Mouse (Mus musculus): ENCODE measurements around the gene Slc2a9. TPM values are rescaled to one million over a fixed set of nuclear protein-coding genes. Genes with fewer than 3 reads are reported as not detected.

The Slc2a9 gene
- total RNA-seq, 2 experiments from 2014 or later = 0.51 TPM; not detected in 1

- no peak for ATAC-seq (replicated peaks; ENCODE audit: low FRiP score, poor library complexity, severe bottlenecking)
Observed at GRCm38 (mm10) chr5:38477731-38478445, 25.1 kb downstream of the Slc2a9 start.

- no peak for ATAC-seq (replicated peaks; ENCODE audit: low FRiP score, poor library complexity, severe bottlenecking)
Observed at GRCm38 (mm10) chr5:38476861-38477565, 25.9 kb downstream of the Slc2a9 start.

- no peak for ATAC-seq (replicated peaks; ENCODE audit: low FRiP score, poor library complexity, severe bottlenecking)
Observed at GRCm38 (mm10) chr5:38470881-38471280, 32.1 kb downstream of the Slc2a9 start.

DNA sequence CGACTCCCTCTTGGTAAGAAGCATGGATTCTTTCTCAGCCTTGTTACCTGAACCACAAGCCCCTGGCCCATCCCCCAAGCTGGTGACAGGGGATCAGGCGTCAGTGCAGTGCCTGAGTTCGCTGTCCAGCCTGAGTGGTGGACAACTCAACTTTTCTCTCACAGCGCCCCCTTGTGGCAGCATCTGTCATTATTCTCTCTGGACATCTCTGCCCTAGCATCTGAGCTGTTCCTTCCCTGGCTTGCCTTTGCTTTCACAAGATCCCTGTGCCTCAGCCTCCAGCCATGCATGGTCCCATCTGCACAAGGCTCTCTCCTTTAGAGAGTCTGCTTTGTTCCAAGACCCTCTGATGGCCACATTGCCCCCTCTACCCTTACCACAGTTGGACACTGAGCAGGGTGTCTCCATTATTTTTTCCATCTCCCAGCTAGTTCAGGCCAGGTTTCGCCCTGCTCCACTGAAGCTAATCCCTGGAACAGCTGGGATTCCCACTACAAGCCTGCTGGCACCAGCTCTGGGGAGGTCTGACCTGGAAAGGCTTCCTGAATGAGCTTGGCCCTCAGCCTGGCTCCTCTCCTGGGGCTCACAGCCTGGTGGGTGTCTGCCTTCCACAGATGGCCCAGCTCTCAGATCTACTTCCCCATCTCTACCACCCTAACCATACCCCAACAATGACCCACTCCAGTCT, 32.9 kb downstream of the Slc2a9 start:
- peak; percentile 55; the same call in 1 of the 2 replicates for ATAC-seq (replicated peaks; ENCODE audit: low FRiP score, poor library complexity, severe bottlenecking)

DNA sequence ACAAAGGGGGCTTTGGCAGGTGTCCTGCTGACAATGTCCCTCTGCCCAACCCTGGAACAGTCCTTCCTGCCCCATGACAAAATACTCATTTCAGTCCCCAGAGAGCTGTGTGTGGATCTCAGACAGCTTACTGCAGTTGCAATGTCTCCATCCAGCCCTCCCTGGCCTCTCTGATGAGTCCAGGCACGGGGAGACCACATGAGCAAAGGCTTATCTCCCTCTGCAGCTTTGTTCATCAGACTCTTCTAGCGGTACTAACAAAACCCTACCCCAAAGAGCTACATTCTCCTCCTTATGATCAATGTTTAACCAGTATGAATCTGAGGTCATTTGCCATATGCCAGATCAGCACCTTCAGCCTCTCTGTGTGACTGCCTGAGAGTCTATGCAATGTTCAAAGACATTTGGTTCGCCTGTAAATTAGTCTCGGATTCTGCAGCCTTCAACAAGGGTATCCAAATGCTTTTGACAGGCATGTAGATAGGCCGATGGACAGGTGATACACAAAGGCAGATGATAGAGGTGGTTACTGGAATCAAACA, 36.3 kb downstream of the Slc2a9 start:
- no peak for ATAC-seq (replicated peaks; ENCODE audit: low FRiP score, poor library complexity, severe bottlenecking)

DNA sequence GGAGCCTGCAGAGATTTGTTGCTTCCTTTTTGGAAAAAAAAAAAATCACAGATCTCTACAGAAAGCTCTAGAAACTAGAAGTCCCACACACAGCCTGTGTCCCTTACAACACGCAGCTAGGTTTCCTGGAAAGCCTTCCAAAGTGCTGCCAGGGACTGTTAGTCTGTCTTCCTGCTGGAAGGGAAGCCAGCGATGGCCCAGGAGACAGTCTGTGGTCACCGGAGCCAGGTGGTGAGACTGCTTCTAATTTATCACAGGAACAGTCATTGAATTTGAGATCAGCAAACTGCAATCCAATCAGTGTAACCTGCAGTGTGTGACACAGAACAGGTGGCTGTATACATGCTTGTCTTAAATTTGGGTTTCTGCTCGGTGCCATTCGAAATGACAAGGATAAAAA, 41.7 kb downstream of the Slc2a9 start:
- ATAC-seq (replicated peaks; ENCODE audit: low FRiP score, poor library complexity, severe bottlenecking) = no peak

DNA sequence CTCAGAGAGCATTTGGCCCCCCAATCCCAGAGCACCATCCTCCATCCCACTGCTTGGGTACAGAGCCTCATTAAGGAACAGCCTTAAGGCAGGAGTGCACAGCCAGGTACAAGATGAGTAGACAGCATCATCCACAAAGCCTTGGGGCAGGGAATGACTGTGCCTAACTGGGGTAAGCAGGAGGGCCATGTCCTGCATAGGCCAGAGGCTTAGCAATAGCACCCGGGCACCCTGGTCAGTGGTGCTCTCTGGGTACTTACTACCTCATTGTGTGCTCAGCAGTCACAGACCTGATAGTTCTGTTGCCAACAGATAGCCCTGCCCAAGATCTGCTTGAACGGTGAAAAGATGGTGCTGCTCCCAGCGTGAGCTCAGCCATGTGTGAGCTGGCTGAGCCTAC, 52.0 kb downstream of the Slc2a9 start:
- ATAC-seq (replicated peaks; ENCODE audit: low FRiP score, poor library complexity, severe bottlenecking) = no peak

GRCm38 (mm10) chr5:38449607-38450006, 53.3 kb downstream of the Slc2a9 start:
- no peak for ATAC-seq (replicated peaks; ENCODE audit: low FRiP score, poor library complexity, severe bottlenecking)

DNA sequence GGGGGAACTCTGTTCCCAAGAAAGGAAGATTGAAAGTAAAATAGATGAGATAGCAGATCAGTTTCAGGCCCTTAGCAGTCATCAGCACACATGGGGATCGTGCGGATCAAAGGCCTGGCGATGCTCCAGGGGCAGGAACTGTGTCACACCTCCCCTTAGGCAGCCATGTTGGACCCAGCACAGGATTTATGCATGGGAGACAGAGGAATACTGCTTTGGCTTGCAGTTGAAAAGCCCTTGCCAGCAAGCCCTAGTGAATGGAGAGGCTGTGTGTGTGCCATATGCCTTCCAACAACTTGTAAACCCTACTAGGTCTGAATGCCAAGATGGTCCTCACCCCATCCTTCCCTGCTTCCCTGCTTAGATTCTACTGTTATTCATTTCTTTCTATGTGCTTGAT, 54.8 kb downstream of the Slc2a9 start:
- ATAC-seq (replicated peaks; ENCODE audit: low FRiP score, poor library complexity, severe bottlenecking) = no peak

DNA sequence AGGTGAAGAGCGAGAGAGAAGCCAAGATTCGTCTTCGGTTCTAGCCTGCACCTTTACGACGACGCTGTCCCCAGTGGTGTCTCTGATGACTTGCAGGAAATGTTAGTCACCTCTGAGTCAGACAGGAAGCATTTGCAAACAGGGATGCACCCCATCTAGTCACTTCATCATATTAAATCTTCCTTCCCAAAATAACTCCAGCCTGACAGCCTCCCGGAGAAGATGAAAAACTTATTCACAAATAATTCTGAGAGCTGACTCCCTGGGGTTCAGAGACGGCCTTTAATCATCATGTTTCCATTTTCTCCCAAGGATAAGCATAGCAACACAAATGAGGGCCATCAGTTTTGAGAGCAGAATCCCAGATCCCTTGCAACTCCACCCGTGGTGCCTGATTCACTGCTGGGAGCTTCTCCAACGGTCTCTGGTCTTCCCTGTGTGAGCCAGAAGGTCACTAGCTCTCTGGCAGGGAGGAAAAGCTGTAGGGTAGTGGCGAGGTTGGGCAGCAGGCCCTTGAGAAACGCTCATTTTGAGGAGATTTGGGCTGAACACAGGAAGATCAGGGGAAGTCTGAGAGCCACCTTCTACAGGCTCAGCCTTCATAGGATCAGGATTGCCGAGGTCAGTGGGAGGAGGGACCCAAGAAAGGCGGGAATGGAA, 56.5 kb downstream of the Slc2a9 start:
- ATAC-seq (replicated peaks; ENCODE audit: low FRiP score, poor library complexity, severe bottlenecking) = no peak

DNA sequence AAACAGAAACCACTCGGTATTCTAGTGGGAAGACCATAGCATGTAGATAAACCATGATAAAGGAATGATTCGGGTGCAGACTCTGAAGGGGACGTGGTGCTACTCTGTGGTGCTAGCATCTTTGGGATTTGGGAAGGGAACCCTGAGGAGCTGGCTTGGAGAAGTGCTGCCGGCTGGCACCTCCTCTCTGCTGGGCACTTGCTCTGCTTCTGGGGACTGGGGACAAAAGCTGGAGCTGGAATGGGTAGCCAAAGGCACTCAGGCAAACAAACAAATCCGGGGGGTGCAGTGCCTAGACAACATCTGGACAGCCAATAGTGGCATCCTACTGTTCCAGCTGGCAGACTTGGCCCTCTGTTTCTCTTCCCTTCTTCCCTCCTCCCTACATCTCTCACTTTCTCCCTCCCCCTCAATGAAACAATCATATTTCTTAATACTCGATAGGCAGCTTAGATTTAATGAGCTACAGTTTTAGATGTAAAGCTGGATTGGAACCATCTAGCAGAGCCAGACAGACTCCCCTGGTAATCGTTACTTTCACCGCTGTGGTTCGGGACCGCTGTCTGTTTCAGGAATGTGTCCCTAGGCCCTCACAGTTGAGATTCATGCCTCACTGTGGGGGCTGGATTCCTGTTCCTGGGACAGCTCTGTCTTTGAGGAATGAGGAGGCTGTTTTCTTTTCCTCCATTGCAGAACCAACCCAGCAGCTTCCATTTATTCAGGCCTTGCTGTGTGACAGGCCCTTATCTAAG, 61.7 kb downstream of the Slc2a9 start:
- ATAC-seq (replicated peaks; ENCODE audit: low FRiP score, poor library complexity, severe bottlenecking) = no peak

GRCm38 (mm10) chr5:38440252-38441005, 62.5 kb downstream of the Slc2a9 start:
- ATAC-seq (replicated peaks; ENCODE audit: low FRiP score, poor library complexity, severe bottlenecking) = no peak

GRCm38 (mm10) chr5:38436681-38437080, 66.3 kb downstream of the Slc2a9 start:
- no peak for ATAC-seq (replicated peaks; ENCODE audit: low FRiP score, poor library complexity, severe bottlenecking)

GRCm38 (mm10) chr5:38434875-38435274, 68.1 kb downstream of the Slc2a9 start:
- no peak for ATAC-seq (replicated peaks; ENCODE audit: low FRiP score, poor library complexity, severe bottlenecking)

DNA sequence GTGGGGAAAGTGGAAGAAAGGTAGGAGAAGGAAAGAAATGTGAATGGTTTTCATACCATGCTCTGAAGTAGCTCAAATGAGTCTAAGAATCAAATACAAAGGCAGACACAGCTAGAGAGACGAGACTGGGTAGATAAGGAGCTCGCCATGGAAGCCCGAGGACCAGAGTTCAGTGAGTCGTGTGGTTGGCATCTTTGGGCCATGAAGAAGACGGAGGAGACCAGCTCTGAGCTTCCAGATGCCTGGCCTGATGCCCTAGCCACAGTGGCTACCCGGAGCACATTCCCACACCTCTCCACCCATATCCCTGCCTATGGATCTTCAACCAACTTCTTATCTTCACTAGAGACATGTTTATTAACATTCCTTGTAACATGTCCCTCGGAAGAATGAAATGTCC, 71.7 kb downstream of the Slc2a9 start:
- no peak for ATAC-seq (replicated peaks; ENCODE audit: low FRiP score, poor library complexity, severe bottlenecking)

DNA sequence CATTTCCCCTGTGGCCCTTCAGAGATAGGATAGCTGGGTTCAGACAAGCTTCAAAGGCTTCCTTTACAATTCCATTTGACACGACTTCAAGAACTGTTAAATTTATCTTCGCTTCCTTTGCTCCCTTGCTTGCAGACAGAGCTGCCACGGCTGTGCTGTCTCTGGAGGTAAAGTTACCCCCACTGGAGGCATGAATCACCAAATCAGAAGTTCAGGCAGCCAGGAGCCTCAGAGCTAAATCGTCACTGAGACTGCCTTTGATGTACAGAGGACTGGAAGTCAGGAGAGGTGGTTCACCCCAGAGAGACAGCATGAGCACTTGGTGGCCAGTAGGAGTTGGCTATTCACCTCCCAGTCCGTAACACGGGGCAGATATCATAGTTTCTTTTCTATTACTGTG, 73.8 kb downstream of the Slc2a9 start:
- ATAC-seq (replicated peaks; ENCODE audit: low FRiP score, poor library complexity, severe bottlenecking) = no peak

- ATAC-seq (replicated peaks; ENCODE audit: low FRiP score, poor library complexity, severe bottlenecking) = no peak
Observed at GRCm38 (mm10) chr5:38427757-38428156, 75.2 kb downstream of the Slc2a9 start.

DNA sequence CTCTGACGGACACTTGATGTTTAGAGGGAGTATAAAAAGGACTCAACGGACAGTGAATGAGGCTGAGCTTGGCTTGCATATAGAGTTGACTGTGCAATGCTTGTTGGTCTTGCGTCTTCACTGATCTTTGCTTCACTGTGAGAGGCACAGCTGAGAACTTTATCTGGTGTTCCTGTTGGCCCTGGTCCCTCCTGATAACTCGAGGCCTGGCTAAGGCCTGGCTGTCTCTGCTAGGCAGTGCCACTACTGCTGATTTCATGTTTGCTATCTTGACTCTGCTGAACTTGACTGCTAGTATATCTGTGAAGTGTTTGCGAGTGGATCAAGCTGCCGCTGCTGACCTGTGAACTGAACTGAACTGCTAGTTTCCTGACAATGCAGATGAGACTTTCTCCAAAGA, 77.4 kb downstream of the Slc2a9 start:
- ATAC-seq (replicated peaks; ENCODE audit: low FRiP score, poor library complexity, severe bottlenecking) = no peak

GRCm38 (mm10) chr5:38422426-38422825, 80.5 kb downstream of the Slc2a9 start:
- ATAC-seq (replicated peaks; ENCODE audit: low FRiP score, poor library complexity, severe bottlenecking) = no peak

Data from erythroblast, adult 5-6 weeks (primary cell).